Mouse (Mus musculus) embryonic facial prominence, embryonic 12.5 days (tissue): ENCODE measurements at regions not wholly inside any gene's neighbourhood (a gene's known extent, or its start where the extent isn't known, plus 50 kb on each side); places are given as distances from the start of the nearest gene placed in this dataset.

Experiments
- ATAC-seq: fragments of 200-750 bp; cut with Nextera tagmentation; 2 replicates; pipeline ENCODE4 v1.8.0; 2017; ENCODE audit not compliant: insufficient number of reproducible peaks, insufficient read depth, low FRiP score, low TSS enrichment
- H3K27ac ChIP-seq: fragments of 300-500 bp; sonication (generic); 2 replicates; pipeline ENCODE4 v1.5.1; 2016; ENCODE audit warnings: mild to moderate bottlenecking
- H3K27me3 ChIP-seq: fragments of 300-500 bp; sonication (generic); 2 replicates; pipeline ENCODE4 v1.6.1; 2016; ENCODE audit warnings: mild to moderate bottlenecking, moderate library complexity
- H3K36me3 ChIP-seq: fragments of 300-500 bp; sonication (generic); 2 replicates; pipeline ENCODE4 v1.6.1; 2016; ENCODE audit warnings: mild to moderate bottlenecking
- H3K4me1 ChIP-seq: fragments of 300-500 bp; sonication (generic); 2 replicates; pipeline ENCODE4 v1.6.1; 2016
- H3K4me2 ChIP-seq: fragments of 300-500 bp; sonication (generic); replicated peaks from 2 replicates; pipeline ENCODE4 v1.6.1; 2016; ENCODE audit warnings: mild to moderate bottlenecking, moderate library complexity
- H3K4me3 ChIP-seq: fragments of 300-500 bp; sonication (generic); 2 replicates; pipeline ENCODE4 v1.5.1; 2016; ENCODE audit warnings: mild to moderate bottlenecking
- H3K9ac ChIP-seq: fragments of 300-500 bp; sonication (generic); 2 replicates; pipeline ENCODE4 v1.6.1; 2016; ENCODE audit warnings: mild to moderate bottlenecking, moderate library complexity
- H3K9me3 ChIP-seq: fragments of 300-500 bp; sonication (generic); 2 replicates; pipeline ENCODE4 v1.6.1; 2016; ENCODE audit warnings: mild to moderate bottlenecking, moderate library complexity
- WGBS: fragments of 180-500 bp; shearing (Covaris S2); methylation state at CpG from one replicate; pipeline ENCODE4 v1.1.7; 2016; 5-methylcytosine and 5-hydroxymethylcytosine counted together

GRCm38 (mm10) chr5:96936239-96936638 lies 61.2 kb upstream of the Bmp2k start:
- WGBS, result 71% methylated on average over 3 of the region's 3 CpGs
- H3K27ac ChIP-seq, result no peak overlapping the region
- no peaks in the 10 kb centered on the region for H3K36me3 ChIP-seq
- H3K27me3 ChIP-seq, result no peaks in the 10 kb centered on the region
- no peak for ATAC-seq
- H3K4me2 ChIP-seq, result no peak overlapping the region
- H3K9me3 ChIP-seq, result no peaks in the 10 kb centered on the region
- H3K9ac ChIP-seq, result no peak overlapping the region
- H3K4me1 ChIP-seq, result 0 out of 2 replicates have a peak, but pooled peaks cover 6% of the 10 kb centered on the region
- H3K4me3 ChIP-seq, result no peak overlapping the region

DNA sequence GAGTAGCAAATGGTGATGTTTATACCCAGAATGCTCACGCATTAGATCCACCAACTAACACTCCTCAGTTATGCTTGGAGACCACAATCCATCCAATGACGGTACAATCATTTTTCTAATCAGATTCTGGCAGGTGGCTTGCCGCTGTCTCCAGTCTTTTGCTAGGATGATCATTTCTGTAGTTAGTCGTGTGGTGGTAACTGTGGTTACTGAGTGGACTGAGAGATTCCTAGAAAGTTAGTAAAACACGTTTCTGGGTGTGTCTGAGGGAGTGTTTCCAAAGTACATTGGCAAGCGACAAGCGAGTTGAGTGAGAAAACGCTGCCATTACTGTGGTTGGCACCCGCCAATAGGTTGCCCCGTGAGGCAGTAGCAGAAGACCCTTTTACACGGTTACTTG lies 58.8 kb upstream of the Bmp2k start:
- H3K4me2 ChIP-seq, result no peak overlapping the region
- ATAC-seq, result no peak
- H3K27me3 ChIP-seq, result no peaks in the 10 kb centered on the region
- H3K27ac ChIP-seq, result no peak overlapping the region
- H3K4me1 ChIP-seq, result 0 out of 2 replicates have a peak, but pooled peaks cover 6% of the 10 kb centered on the region
- no peaks in the 10 kb centered on the region for H3K36me3 ChIP-seq
- H3K9me3 ChIP-seq, result no peaks in the 10 kb centered on the region
- H3K9ac ChIP-seq, result no peak overlapping the region
- H3K4me3 ChIP-seq, result no peak overlapping the region
- 83% methylated on average over 11 of the region's 11 CpGs for WGBS

GRCm38 (mm10) chr5:96939273-96939672 lies 58.2 kb upstream of the Bmp2k start:
- Histone ChIP-seq H3K4me3 (no peak overlapping the region), H3K9ac (no peak overlapping the region), H3K27me3 (no peaks in the 10 kb centered on the region), H3K4me1 (0 out of 2 replicates have a peak, but pooled peaks cover 6% of the 10 kb centered on the region), H3K36me3 (no peaks in the 10 kb centered on the region), H3K4me2 (no peak overlapping the region), H3K9me3 (no peaks in the 10 kb centered on the region), H3K27ac (no peak overlapping the region)
- 58% methylated on average over 1 of the region's 1 CpGs for WGBS
- ATAC-seq, result no peak

DNA sequence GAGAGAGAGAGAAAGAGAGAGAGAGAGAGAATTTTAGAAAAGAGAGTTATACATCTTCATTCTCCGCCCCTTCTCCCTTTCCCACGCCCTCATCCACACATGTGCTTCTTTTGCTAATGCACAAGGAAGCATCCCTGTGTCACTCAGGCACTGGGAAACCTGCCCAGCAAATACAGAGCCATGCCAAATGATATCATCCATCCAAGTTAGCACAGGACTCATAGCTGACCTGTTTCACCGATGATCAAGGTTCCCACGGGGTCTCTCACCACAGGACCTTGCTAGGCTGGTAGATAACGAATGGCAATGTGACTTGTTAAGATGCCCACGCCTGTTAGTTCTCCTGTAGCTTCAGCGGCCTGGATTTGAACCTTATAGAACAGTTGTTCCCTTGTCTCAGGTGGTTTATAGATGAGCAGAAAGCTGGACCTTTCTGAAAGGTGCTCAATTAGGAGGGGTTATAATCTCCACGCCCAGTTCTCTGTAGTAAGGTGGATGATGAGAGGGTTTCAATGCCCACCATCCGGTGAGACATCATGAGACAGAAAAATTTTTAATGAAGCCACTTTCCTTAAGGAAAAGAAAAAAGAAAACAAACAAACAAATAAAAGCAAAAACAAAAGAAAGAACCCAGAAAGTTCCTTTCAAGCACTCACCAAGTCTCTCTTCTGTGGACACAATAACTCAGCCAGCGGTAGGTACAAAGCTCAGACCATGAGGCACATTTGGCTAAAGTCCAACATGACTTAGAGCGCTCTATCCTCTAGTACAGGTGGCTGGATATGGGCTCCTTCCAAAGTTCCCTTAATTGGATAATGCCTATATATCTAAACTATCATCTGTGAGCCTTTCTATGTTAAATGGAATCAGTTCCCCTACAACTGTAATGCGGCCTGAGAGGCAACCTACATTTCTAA lies 57.1 kb upstream of the Bmp2k start:
- WGBS, result 81% methylated on average over 12 of the region's 12 CpGs
- no peak overlapping the region for H3K27ac ChIP-seq

DNA sequence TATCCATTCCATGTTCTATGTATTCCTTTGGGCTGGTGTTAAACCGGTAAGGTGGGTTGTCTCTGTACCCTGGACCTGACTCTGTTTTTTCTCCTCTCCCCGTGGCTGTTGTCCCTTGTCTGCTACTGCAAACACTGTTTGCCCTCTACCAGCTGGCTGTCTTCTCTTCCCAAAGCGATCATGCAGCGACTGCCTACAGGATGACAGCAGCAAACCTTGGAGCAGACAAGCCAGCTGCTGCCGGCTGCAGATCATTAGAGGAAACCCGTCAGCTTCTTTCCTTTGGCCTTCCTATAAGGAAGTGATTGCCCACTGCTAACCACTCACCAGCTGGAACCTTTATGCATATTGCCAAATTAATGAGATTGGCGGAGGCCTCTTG lies 56.4 kb upstream of the Bmp2k start:
- 44% methylated on average over 7 of the region's 7 CpGs for WGBS
- no peak for ATAC-seq
- H3K9me3 ChIP-seq, result no peaks in the 10 kb centered on the region
- no peak overlapping the region for H3K27ac ChIP-seq
- H3K27me3 ChIP-seq, result no peaks in the 10 kb centered on the region
- H3K4me2 ChIP-seq, result no peak overlapping the region
- no peak overlapping the region for H3K4me3 ChIP-seq
- 0 out of 2 replicates have a peak, but pooled peaks cover 6% of the 10 kb centered on the region for H3K4me1 ChIP-seq
- no peak overlapping the region for H3K9ac ChIP-seq
- no peaks in the 10 kb centered on the region for H3K36me3 ChIP-seq

More for the DNA sequence above, 57.1 kb upstream of the Bmp2k start:
- Histone ChIP-seq H3K4me2 (no peak overlapping the region), H3K4me3 (no peak overlapping the region), H3K9ac (no peak overlapping the region), H3K36me3 (no peaks in the 10 kb centered on the region), H3K27me3 (no peaks in the 10 kb centered on the region), H3K4me1 (0 out of 2 replicates have a peak, but pooled peaks cover 6% of the 10 kb centered on the region), H3K9me3 (no peaks in the 10 kb centered on the region)
- ATAC-seq, result no peak

GRCm38 (mm10) chr5:96941518-96941917 lies 56.0 kb upstream of the Bmp2k start:
- no peak overlapping the region for H3K4me3 ChIP-seq
- no peaks in the 10 kb centered on the region for H3K36me3 ChIP-seq
- no peak overlapping the region for H3K27ac ChIP-seq
- 79% methylated on average over 2 of the region's 2 CpGs for WGBS
- no peak overlapping the region for H3K4me2 ChIP-seq
- ATAC-seq, result no peak
- 0 out of 2 replicates have a peak, but pooled peaks cover 6% of the 10 kb centered on the region for H3K4me1 ChIP-seq
- H3K9ac ChIP-seq, result no peak overlapping the region
- H3K9me3 ChIP-seq, result no peaks in the 10 kb centered on the region
- no peaks in the 10 kb centered on the region for H3K27me3 ChIP-seq
